Mouse (Mus musculus) stomach, postnatal 0 days (tissue): ENCODE data around the gene Ypel2. TPM values are rescaled to one million over a fixed set of nuclear protein-coding genes. Genes with fewer than 3 reads are reported as not detected.
A peak's percentile ranks its signal among the peaks of the same experiment; 100 is the strongest.

Experiments
- ATAC-seq: fragments of 200-750 bp; cut with Nextera tagmentation; 2 replicates; pipeline ENCODE4 v1.8.0; 2017; ENCODE audit not compliant: low FRiP score, low TSS enrichment
- DNase-seq: peaks from one replicate; pipeline ENCODE4 v3.0.0-alpha.2; 2016; ENCODE audit warnings: low spot score
- H3K27ac ChIP-seq: fragments of 300-500 bp; sonication (generic); replicated peaks from 2 replicates; pipeline ENCODE4 v1.5.1; 2014; ENCODE audit warnings: mild to moderate bottlenecking, control low read depth
- H3K27me3 ChIP-seq: fragments of 300-500 bp; sonication (generic); 2 replicates; pipeline ENCODE4 v1.6.1; 2014; ENCODE audit warnings: low read length; ENCODE audit not compliant: control insufficient read depth, insufficient read depth
- H3K36me3 ChIP-seq: fragments of 300-500 bp; sonication (generic); 2 replicates; pipeline ENCODE4 v1.6.1; 2014; ENCODE audit warnings: low read length, mixed read lengths; ENCODE audit not compliant: control insufficient read depth, insufficient read depth
- H3K4me1 ChIP-seq: fragments of 300-500 bp; sonication (generic); replicated peaks from 2 replicates; pipeline ENCODE4 v1.6.1; 2014; ENCODE audit warnings: antibody characterized with exemption; ENCODE audit not compliant: control insufficient read depth, insufficient read depth
- H3K4me2 ChIP-seq: fragments of 300-500 bp; sonication (generic); replicated peaks from 2 replicates; pipeline ENCODE4 v1.6.1; 2014; ENCODE audit warnings: low read depth, mild to moderate bottlenecking, control low read depth, moderate library complexity
- H3K4me3 ChIP-seq: fragments of 300-500 bp; sonication (generic); 2 replicates; pipeline ENCODE4 v1.5.1; 2014; ENCODE audit warnings: low read depth, low read length, control low read depth
- H3K9ac ChIP-seq: fragments of 300-500 bp; sonication (generic); 2 replicates; pipeline ENCODE4 v1.6.1; 2014; ENCODE audit warnings: mild to moderate bottlenecking, low read length, control low read depth, mixed read lengths
- H3K9me3 ChIP-seq: fragments of 300-500 bp; sonication (generic); 2 replicates; pipeline ENCODE4 v1.6.1; 2016; ENCODE audit warnings: low read length; ENCODE audit not compliant: control insufficient read depth
- CTCF ChIP-seq: IDR thresholded peaks from 2 replicates; pipeline ENCODE4 v1.5.1; 2016; ENCODE audit warnings: antibody characterized with exemption, low read depth, mild to moderate bottlenecking, moderate library complexity
- EP300 ChIP-seq: optimal IDR thresholded peaks from 2 replicates; pipeline ENCODE3; 2016; ENCODE audit warnings: antibody characterized with exemption
- WGBS: fragments of 180-500 bp; shearing (Covaris S2); extraction: QIAGEN DNeasy Blood & Tissue Kit; methylation state at CpG from one replicate; pipeline ENCODE4 v1.1.7; 2014; 5-methylcytosine and 5-hydroxymethylcytosine counted together
- polyA plus RNA-seq: library from polyadenylated mRNA; unstranded; fragments of >200 nt; fragmentation: Nextera tagmentation; extraction: Ambion mirVana; gene quantifications from 2 replicates; pipeline ENCODE4 v1.2.1, GENCODE M21; 2015

Ypel2 gene
- polyA plus RNA-seq, 1 experiment from 2014 or later: 4.0 TPM

DNA sequence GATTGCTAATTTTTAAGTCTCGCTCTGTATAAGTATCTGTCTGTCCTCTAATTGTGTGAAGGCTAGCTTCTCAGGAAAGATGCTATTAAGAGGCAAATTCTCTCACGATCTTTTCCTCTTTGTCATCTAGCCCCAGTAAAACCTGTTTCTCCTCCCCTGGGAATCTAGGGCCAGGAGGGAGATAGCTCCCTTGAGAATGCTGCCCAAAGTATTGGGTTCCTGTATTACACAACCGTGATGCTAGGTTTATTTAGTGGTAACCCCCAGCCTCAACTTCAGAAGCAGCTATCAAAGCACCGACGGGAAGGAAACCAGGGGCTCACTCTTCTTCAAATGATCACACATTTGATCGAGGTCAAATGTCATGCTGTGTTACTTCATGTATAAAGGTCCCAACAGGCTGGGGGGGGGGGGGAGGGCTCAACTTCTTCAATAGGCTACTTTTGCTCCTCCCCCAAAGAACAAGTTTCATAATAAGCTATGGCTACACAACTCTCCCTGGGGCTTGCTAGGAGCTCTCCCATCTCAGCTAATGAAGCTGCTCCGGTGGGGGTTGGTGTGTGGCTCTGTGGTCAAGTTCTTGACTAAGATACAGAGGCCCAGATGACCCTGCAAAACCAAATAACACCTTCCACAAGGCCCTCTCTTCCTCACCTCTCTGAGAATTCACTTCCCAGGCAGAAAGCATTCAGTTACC is 22.3 kb downstream of the Ypel2 start:
- H3K9ac ChIP-seq: no peak overlapping the region
- TF ChIP-seq EP300 (no peak), CTCF (no peak)
- DNase-seq (no peak), ATAC-seq (no peak)
- H3K27ac ChIP-seq: no peak overlapping the region
- no peak overlapping the region for H3K4me3 ChIP-seq
- H3K9me3 ChIP-seq: no peaks in the 10 kb centered on the region
- no peaks in the 10 kb centered on the region for H3K27me3 ChIP-seq
- no peaks in the 10 kb centered on the region for H3K4me1 ChIP-seq
- peaks cover 3% of the 10 kb centered on the region; the same call in 1 of the 2 replicates for H3K36me3 ChIP-seq
- 72% methylated on average over 7 of the region's 7 CpGs for WGBS
- no peak overlapping the region for H3K4me2 ChIP-seq

- no peak for ATAC-seq
- Histone ChIP-seq H3K27ac (no peak overlapping the region), H3K4me2 (no peak overlapping the region), H3K27me3 (no peaks in the 10 kb centered on the region), H3K4me1 (no peaks in the 10 kb centered on the region), H3K9me3 (no peaks in the 10 kb centered on the region), H3K4me3 (no peak overlapping the region), H3K36me3 (peaks cover 3% of the 10 kb centered on the region; the same call in 1 of the 2 replicates), H3K9ac (no peak overlapping the region)
- 72% methylated on average over 13 of the region's 13 CpGs for WGBS
- TF ChIP-seq CTCF (no peak), EP300 (no peak)
- DNase-seq: no peak
Measured at GRCm38 (mm10) chr11:86969041-86969821, 24.3 kb downstream of the Ypel2 start.

DNA sequence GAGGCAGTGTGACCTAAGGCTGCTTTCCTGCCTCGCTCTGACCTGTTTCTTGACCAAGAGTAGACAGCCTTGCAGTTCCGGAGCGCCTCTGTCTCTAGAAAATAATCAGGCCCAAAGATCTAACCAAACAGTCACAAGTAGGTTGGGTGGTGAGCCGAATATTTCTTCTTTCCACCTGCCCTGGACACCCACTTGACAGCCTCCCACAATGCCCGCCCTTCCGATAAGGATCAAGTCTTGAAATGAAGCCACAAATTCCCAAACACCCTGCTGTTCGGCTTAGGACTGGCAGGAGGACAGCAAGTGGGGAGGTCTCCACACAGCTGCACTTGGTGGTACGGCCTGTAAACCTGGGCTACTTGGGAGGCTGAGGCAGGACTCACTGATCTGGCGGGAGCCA is 26.0 kb downstream of the Ypel2 start:
- no peaks in the 10 kb centered on the region for H3K27me3 ChIP-seq
- no peaks in the 10 kb centered on the region for H3K9me3 ChIP-seq
- TF ChIP-seq CTCF (no peak), EP300 (no peak)
- H3K27ac ChIP-seq: peak overlapping the region; percentile 24; the same call in 1 of the 2 replicates
- ATAC-seq: no peak; the same call in 1 of the 2 replicates
- peaks cover 3% of the 10 kb centered on the region; the same call in 1 of the 2 replicates for H3K4me1 ChIP-seq
- H3K9ac ChIP-seq: no peak overlapping the region
- no peak overlapping the region for H3K4me3 ChIP-seq
- H3K36me3 ChIP-seq: peaks cover 3% of the 10 kb centered on the region; the same call in 1 of the 2 replicates
- no peak overlapping the region for H3K4me2 ChIP-seq
- WGBS: 85% methylated on average over 9 of the region's 9 CpGs
- no peak for DNase-seq

DNA sequence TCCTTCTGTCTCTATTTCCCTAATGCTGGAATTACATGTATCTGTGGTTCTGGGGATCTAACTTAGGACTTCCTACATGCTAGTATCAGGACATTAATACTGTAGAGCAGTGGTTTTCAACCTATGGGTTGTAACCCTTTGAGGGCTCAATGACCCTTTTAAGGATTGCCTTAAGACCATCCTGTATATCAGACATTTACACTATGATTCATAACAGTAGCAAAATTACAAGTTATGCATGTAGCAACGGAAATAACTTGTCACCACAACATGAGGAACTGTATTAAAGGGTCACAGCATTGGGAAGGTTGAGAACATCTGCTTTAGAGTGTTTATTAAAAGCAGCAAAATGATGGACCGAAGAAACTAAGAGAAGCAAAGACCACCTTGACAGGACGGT is 26.8 kb downstream of the Ypel2 start:
- no peak for DNase-seq
- Histone ChIP-seq H3K4me3 (no peak overlapping the region), H3K9ac (no peak overlapping the region), H3K27me3 (no peaks in the 10 kb centered on the region), H3K27ac (no peak overlapping the region), H3K4me1 (peaks cover 5% of the 10 kb centered on the region; the same call in 1 of the 2 replicates), H3K9me3 (no peaks in the 10 kb centered on the region), H3K4me2 (no peak overlapping the region), H3K36me3 (peaks cover 1% of the 10 kb centered on the region; the same call in 1 of the 2 replicates)
- TF ChIP-seq EP300: no peak
- no peak for TF ChIP-seq CTCF
- no peak for ATAC-seq
- 72% methylated on average over 3 of the region's 3 CpGs for WGBS

GRCm38 (mm10) chr11:86965079-86965478 is 28.4 kb downstream of the Ypel2 start:
- H3K27me3 ChIP-seq: no peaks in the 10 kb centered on the region
- H3K9me3 ChIP-seq: no peaks in the 10 kb centered on the region
- no peaks in the 10 kb centered on the region for H3K36me3 ChIP-seq
- H3K4me1 ChIP-seq: peaks cover 10% of the 10 kb centered on the region
- 90% methylated on average over 5 of the region's 5 CpGs for WGBS
- H3K9ac ChIP-seq: no peak overlapping the region
- no peak for ATAC-seq
- DNase-seq: no peak
- H3K27ac ChIP-seq: no peak overlapping the region
- no peak for TF ChIP-seq CTCF
- no peak for TF ChIP-seq EP300
- H3K4me3 ChIP-seq: no peak overlapping the region
- H3K4me2 ChIP-seq: no peak overlapping the region

DNA sequence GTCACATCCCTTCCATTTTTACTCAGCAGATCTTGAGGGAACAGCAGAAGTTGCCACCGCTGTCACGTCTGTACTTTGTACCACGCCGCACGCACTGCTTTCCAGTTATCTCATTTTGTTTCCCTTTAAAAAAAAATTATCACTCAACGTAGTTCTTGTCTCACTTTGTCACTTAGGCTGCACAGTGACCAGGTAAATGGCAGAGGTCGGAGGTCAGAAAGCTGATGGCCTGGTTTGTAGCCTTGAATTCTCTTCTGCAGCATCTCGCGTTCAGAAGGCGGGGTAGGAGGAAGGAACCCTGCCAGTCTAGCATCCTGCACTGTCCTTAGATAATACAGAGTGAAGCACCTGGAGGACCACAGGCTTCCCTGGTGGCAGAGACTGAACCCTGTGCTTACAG is 29.8 kb downstream of the Ypel2 start:
- TF ChIP-seq CTCF (no peak), EP300 (no peak)
- ATAC-seq (no peak), DNase-seq (no peak)
- Histone ChIP-seq H3K4me2 (no peak overlapping the region), H3K9me3 (no peaks in the 10 kb centered on the region), H3K4me3 (no peak overlapping the region), H3K4me1 (peaks cover 17% of the 10 kb centered on the region), H3K36me3 (no peaks in the 10 kb centered on the region), H3K9ac (no peak overlapping the region), H3K27ac (no peak overlapping the region), H3K27me3 (no peaks in the 10 kb centered on the region)
- WGBS: 80% methylated on average over 10 of the region's 10 CpGs
